Mouse (Mus musculus): ENCODE measurements at regions not wholly inside any gene's neighbourhood (a gene's known extent, or its start where the extent isn't known, plus 50 kb on each side); places are given as distances from the start of the nearest gene placed in this dataset.
"Not testable (repeated sequence)": the region's sequence is repeated elsewhere in the genome, so short reads cannot be mapped to it uniquely, and the experiment has no call there.

- WGBS, result 51% methylated on average over 17 of the region's 42 CpGs
- not testable (repeated sequence) for H3K27me3 ChIP-seq (ENCODE audit: control insufficient read depth, insufficient read depth, low read length); H3K27ac ChIP-seq (ENCODE audit: low read length); H3K9me3 ChIP-seq (replicated peaks; ENCODE audit: control insufficient read depth, low read length); H3K4me3 ChIP-seq (replicated peaks; ENCODE audit: low read length); H3K9ac ChIP-seq (ENCODE audit: low read length); ATAC-seq (ENCODE audit: insufficient read depth, low FRiP score); H3K4me2 ChIP-seq (ENCODE audit: low read depth, low read length); H3K4me1 ChIP-seq (ENCODE audit: control insufficient read depth, insufficient read depth, low read length); H3K36me3 ChIP-seq (ENCODE audit: control insufficient read depth, insufficient read depth, low read length)
These were observed 257.3 kb upstream of the Castor2 start for GRCm38 (mm10) chr5:133842059-133842706.

- WGBS, result 75% methylated on average over 5 of the region's 5 CpGs
- H3K36me3 ChIP-seq (ENCODE audit: control insufficient read depth, insufficient read depth, low read length), result no peaks in the 10 kb centered on the region
- no peak overlapping the region for H3K4me2 ChIP-seq (ENCODE audit: low read depth, low read length)
- H3K4me3 ChIP-seq (replicated peaks; ENCODE audit: low read length), result no peak overlapping the region
- 0 out of 2 replicates have a peak, but pooled peaks cover 5% of the 10 kb centered on the region for H3K4me1 ChIP-seq (ENCODE audit: control insufficient read depth, insufficient read depth, low read length)
- H3K9ac ChIP-seq (ENCODE audit: low read length), result no peak overlapping the region
- ATAC-seq (ENCODE audit: insufficient read depth, low FRiP score), result no peak
- H3K27me3 ChIP-seq (ENCODE audit: control insufficient read depth, insufficient read depth, low read length), result no peaks in the 10 kb centered on the region
- H3K27ac ChIP-seq (ENCODE audit: low read length), result no peak overlapping the region
- no peaks in the 10 kb centered on the region for H3K9me3 ChIP-seq (replicated peaks; ENCODE audit: control insufficient read depth, low read length)
These were observed 261.2 kb upstream of the Castor2 start for GRCm38 (mm10) chr5:133838286-133838685.

- WGBS, result 89% methylated on average over 7 of the region's 7 CpGs
- no peak for ATAC-seq (ENCODE audit: insufficient read depth, low FRiP score)
- no peak overlapping the region for H3K9ac ChIP-seq (ENCODE audit: low read length)
- no peaks in the 10 kb centered on the region for H3K36me3 ChIP-seq (ENCODE audit: control insufficient read depth, insufficient read depth, low read length)
- no peak overlapping the region for H3K4me2 ChIP-seq (ENCODE audit: low read depth, low read length)
- H3K4me3 ChIP-seq (replicated peaks; ENCODE audit: low read length), result no peak overlapping the region
- H3K27ac ChIP-seq (ENCODE audit: low read length), result no peak overlapping the region
- no peaks in the 10 kb centered on the region for H3K9me3 ChIP-seq (replicated peaks; ENCODE audit: control insufficient read depth, low read length)
- H3K4me1 ChIP-seq (ENCODE audit: control insufficient read depth, insufficient read depth, low read length), result 0 out of 2 replicates have a peak, but pooled peaks cover 5% of the 10 kb centered on the region
- no peaks in the 10 kb centered on the region for H3K27me3 ChIP-seq (ENCODE audit: control insufficient read depth, insufficient read depth, low read length)
These were observed 266.3 kb upstream of the Castor2 start for GRCm38 (mm10) chr5:133833217-133833616.

- no peak overlapping the region for H3K9ac ChIP-seq (ENCODE audit: low read length)
- H3K27ac ChIP-seq (ENCODE audit: low read length), result no peak overlapping the region
- no peaks in the 10 kb centered on the region for H3K27me3 ChIP-seq (ENCODE audit: control insufficient read depth, insufficient read depth, low read length)
- H3K36me3 ChIP-seq (ENCODE audit: control insufficient read depth, insufficient read depth, low read length), result no peaks in the 10 kb centered on the region
- H3K4me2 ChIP-seq (ENCODE audit: low read depth, low read length), result no peak overlapping the region
- ATAC-seq (ENCODE audit: insufficient read depth, low FRiP score), result no peak
- H3K4me3 ChIP-seq (replicated peaks; ENCODE audit: low read length), result no peak overlapping the region
- 91% methylated on average over 13 of the region's 13 CpGs for WGBS
- no peaks in the 10 kb centered on the region for H3K4me1 ChIP-seq (ENCODE audit: control insufficient read depth, insufficient read depth, low read length)
- no peaks in the 10 kb centered on the region for H3K9me3 ChIP-seq (replicated peaks; ENCODE audit: control insufficient read depth, low read length)
These were observed 271.3 kb upstream of the Castor2 start for GRCm38 (mm10) chr5:133828226-133828625.

GRCm38 (mm10) chr5:133823871-133824270 lies 275.6 kb upstream of the Castor2 start:
- no peaks in the 10 kb centered on the region for H3K27me3 ChIP-seq (ENCODE audit: control insufficient read depth, insufficient read depth, low read length)
- 78% methylated on average over 3 of the region's 3 CpGs for WGBS
- H3K27ac ChIP-seq (ENCODE audit: low read length), result no peak overlapping the region
- ATAC-seq (ENCODE audit: insufficient read depth, low FRiP score), result no peak
- no peaks in the 10 kb centered on the region for H3K4me1 ChIP-seq (ENCODE audit: control insufficient read depth, insufficient read depth, low read length)
- no peak overlapping the region for H3K4me2 ChIP-seq (ENCODE audit: low read depth, low read length)
- no peak overlapping the region for H3K4me3 ChIP-seq (replicated peaks; ENCODE audit: low read length)
- H3K9me3 ChIP-seq (replicated peaks; ENCODE audit: control insufficient read depth, low read length), result no peaks in the 10 kb centered on the region
- no peak overlapping the region for H3K9ac ChIP-seq (ENCODE audit: low read length)
- no peaks in the 10 kb centered on the region for H3K36me3 ChIP-seq (ENCODE audit: control insufficient read depth, insufficient read depth, low read length)

- H3K4me2 ChIP-seq (ENCODE audit: low read depth, low read length), result no peak overlapping the region
- 82% methylated on average over 3 of the region's 3 CpGs for WGBS
- no peak overlapping the region for H3K27ac ChIP-seq (ENCODE audit: low read length)
- H3K4me1 ChIP-seq (ENCODE audit: control insufficient read depth, insufficient read depth, low read length), result no peaks in the 10 kb centered on the region
- no peak for ATAC-seq (ENCODE audit: insufficient read depth, low FRiP score)
- no peak overlapping the region for H3K4me3 ChIP-seq (replicated peaks; ENCODE audit: low read length)
- no peaks in the 10 kb centered on the region for H3K36me3 ChIP-seq (ENCODE audit: control insufficient read depth, insufficient read depth, low read length)
- no peaks in the 10 kb centered on the region for H3K27me3 ChIP-seq (ENCODE audit: control insufficient read depth, insufficient read depth, low read length)
- no peaks in the 10 kb centered on the region for H3K9me3 ChIP-seq (replicated peaks; ENCODE audit: control insufficient read depth, low read length)
- no peak overlapping the region for H3K9ac ChIP-seq (ENCODE audit: low read length)
These were observed 278.2 kb upstream of the Castor2 start for GRCm38 (mm10) chr5:133821273-133821672.

- H3K4me2 ChIP-seq (ENCODE audit: low read depth, low read length), result no peak overlapping the region
- H3K27ac ChIP-seq (ENCODE audit: low read length), result no peak overlapping the region
- no peaks in the 10 kb centered on the region for H3K9me3 ChIP-seq (replicated peaks; ENCODE audit: control insufficient read depth, low read length)
- H3K9ac ChIP-seq (ENCODE audit: low read length), result no peak overlapping the region
- no peaks in the 10 kb centered on the region for H3K4me1 ChIP-seq (ENCODE audit: control insufficient read depth, insufficient read depth, low read length)
- no peaks in the 10 kb centered on the region for H3K36me3 ChIP-seq (ENCODE audit: control insufficient read depth, insufficient read depth, low read length)
- H3K27me3 ChIP-seq (ENCODE audit: control insufficient read depth, insufficient read depth, low read length), result no peaks in the 10 kb centered on the region
- no peak for ATAC-seq (ENCODE audit: insufficient read depth, low FRiP score)
- WGBS, result 83% methylated on average over 5 of the region's 5 CpGs
- no peak overlapping the region for H3K4me3 ChIP-seq (replicated peaks; ENCODE audit: low read length)
These were observed 284.0 kb upstream of the Castor2 start for GRCm38 (mm10) chr5:133815462-133815861.

- no peak overlapping the region for H3K27ac ChIP-seq (ENCODE audit: low read length)
- no peaks in the 10 kb centered on the region for H3K27me3 ChIP-seq (ENCODE audit: control insufficient read depth, insufficient read depth, low read length)
- H3K4me2 ChIP-seq (ENCODE audit: low read depth, low read length), result no peak overlapping the region
- no peak for ATAC-seq (ENCODE audit: insufficient read depth, low FRiP score)
- no peak overlapping the region for H3K4me3 ChIP-seq (replicated peaks; ENCODE audit: low read length)
- no peaks in the 10 kb centered on the region for H3K36me3 ChIP-seq (ENCODE audit: control insufficient read depth, insufficient read depth, low read length)
- H3K4me1 ChIP-seq (ENCODE audit: control insufficient read depth, insufficient read depth, low read length), result no peaks in the 10 kb centered on the region
- 55% methylated on average over 6 of the region's 6 CpGs for WGBS
- H3K9ac ChIP-seq (ENCODE audit: low read length), result no peak overlapping the region
- H3K9me3 ChIP-seq (replicated peaks; ENCODE audit: control insufficient read depth, low read length), result no peaks in the 10 kb centered on the region
These were observed 285.1 kb upstream of the Castor2 start for GRCm38 (mm10) chr5:133814436-133814835.

GRCm38 (mm10) chr5:133812216-133812615 lies 287.3 kb upstream of the Castor2 start:
- no peak for ATAC-seq (ENCODE audit: insufficient read depth, low FRiP score)
- Histone ChIP-seq H3K4me1 (ENCODE audit: control insufficient read depth, insufficient read depth, low read length) (no peaks in the 10 kb centered on the region), H3K9me3 (replicated peaks; ENCODE audit: control insufficient read depth, low read length) (no peaks in the 10 kb centered on the region), H3K9ac (ENCODE audit: low read length) (no peak overlapping the region), H3K4me3 (replicated peaks; ENCODE audit: low read length) (no peak overlapping the region), H3K36me3 (ENCODE audit: control insufficient read depth, insufficient read depth, low read length) (no peaks in the 10 kb centered on the region), H3K4me2 (ENCODE audit: low read depth, low read length) (no peak overlapping the region), H3K27me3 (ENCODE audit: control insufficient read depth, insufficient read depth, low read length) (no peaks in the 10 kb centered on the region), H3K27ac (ENCODE audit: low read length) (no peak overlapping the region)
- WGBS, result 55% methylated on average over 6 of the region's 6 CpGs
